Mouse (Mus musculus) G1E (cell line): Measurements from ENCODE around the gene Mia2. TPM values are rescaled to one million over a fixed set of nuclear protein-coding genes. Genes with fewer than 3 reads are reported as not detected.

ENCODE experiments used
- ATAC-seq: 2 replicates; pipeline ENCODE4 v1.8.0; 2016; ENCODE audit warnings: mild to moderate bottlenecking; ENCODE audit not compliant: insufficient number of reproducible peaks, poor library complexity, low FRiP score, severe bottlenecking; ENCODE audit errors: extremely low read depth
- DNase-seq: peaks from one replicate; pipeline ENCODE4 v3.0.0; 2012; ENCODE audit warnings: low spot score
- H3K27me3 ChIP-seq: 2 replicates; pipeline ENCODE4 v1.6.1; 2012; ENCODE audit warnings: mild to moderate bottlenecking, low read length, inconsistent platforms; ENCODE audit not compliant: insufficient read depth
- H3K36me3 ChIP-seq: replicated peaks from 2 replicates; pipeline ENCODE3; 2012; ENCODE audit warnings: mild to moderate bottlenecking, inconsistent platforms
- H3K4me1 ChIP-seq: 2 replicates; pipeline ENCODE4 v1.6.1; 2012; ENCODE audit warnings: low read depth, low read length, inconsistent platforms, mixed read lengths; ENCODE audit not compliant: insufficient read depth
- H3K4me3 ChIP-seq: 2 replicates; pipeline ENCODE4 v1.5.1; 2012; ENCODE audit warnings: low read depth, mild to moderate bottlenecking, inconsistent platforms, low read length, moderate library complexity, mixed read lengths
- H3K9me3 ChIP-seq: replicated peaks from 2 replicates; pipeline ENCODE4 v1.6.1; 2012; ENCODE audit warnings: inconsistent platforms
- CTCF ChIP-seq: IDR thresholded peaks from 2 replicates; pipeline ENCODE4 v1.5.1; 2012; ENCODE audit warnings: low read depth, low read length, inconsistent platforms, mixed read lengths
- GATA1 ChIP-seq: IDR thresholded peaks from 2 replicates; pipeline ENCODE4 v1.6.1; 2012; ENCODE audit warnings: borderline replicate concordance, low read length, inconsistent platforms, mixed read lengths
- GATA2 ChIP-seq: IDR thresholded peaks from 2 replicates; pipeline ENCODE4 v1.6.1; 2012; ENCODE audit warnings: low read depth, low read length, inconsistent platforms, borderline replicate concordance
- POLR2AphosphoS5 ChIP-seq: IDR thresholded peaks from 2 replicates; pipeline ENCODE4 v1.6.1; 2012; ENCODE audit warnings: low read depth, low read length, inconsistent platforms; ENCODE audit not compliant: insufficient replicate concordance
- TAL1 ChIP-seq: conservative IDR thresholded peaks from 2 replicates; pipeline ENCODE4 v1.6.1; 2012; ENCODE audit warnings: low read depth, low read length, inconsistent platforms, mixed read lengths
- polyA plus RNA-seq: library from polyadenylated mRNA; stranded (reverse); fragments of >175 nt; gene quantifications from 2 replicates; pipeline ENCODE4 v1.2.3, GENCODE M21; 2012
- total RNA-seq, 2 experiments: library from RNA; stranded (forward) in 1 of 2; stranded (reverse) in 1 of 2; fragments of 200-1000 nt in 1 of 2; fragments of >200 nt in 1 of 2; fragmentation: Nextera tagmentation in 1 of 2; gene quantifications; 2 replicates each; pipeline ENCODE4 v1.2.3; 2014 to 2017

The Mia2 gene
- total and polyA plus RNA-seq, 3 experiments, result 50.5 to 151 (median 147) TPM

- H3K27me3 ChIP-seq, result no peaks in the 10 kb centered on the region
- DNase-seq (no peak), ATAC-seq (no peak)
- H3K4me3 ChIP-seq, result peak overlapping the region; percentile 79
- H3K4me1 ChIP-seq, result peaks cover 48% of the 10 kb centered on the region
- TF ChIP-seq GATA1 (no peak), GATA2 (no peak), TAL1 (no peak), CTCF (no peak), POLR2AphosphoS5 (no peak)
- H3K9me3 ChIP-seq, result no peaks in the 10 kb centered on the region
- H3K36me3 ChIP-seq, result peaks cover 42% of the 10 kb centered on the region
Measured at GRCm38 (mm10) chr12:59060322-59060721, 35.3 kb upstream of the Mia2 start.

- Histone ChIP-seq H3K4me1 (peaks cover 51% of the 10 kb centered on the region), H3K36me3 (peaks cover 34% of the 10 kb centered on the region), H3K4me3 (peak within 1 kb of the TSS; percentile 79), H3K27me3 (no peaks in the 10 kb centered on the region), H3K9me3 (no peaks in the 10 kb centered on the region)
- DNase-seq (peak; percentile 95), ATAC-seq (peak; percentile 89)
- TF ChIP-seq TAL1, result no peak
- no peak for TF ChIP-seq GATA1
- TF ChIP-seq POLR2AphosphoS5, result no peak
- no peak for TF ChIP-seq CTCF
- TF ChIP-seq GATA2, result no peak
Measured at GRCm38 (mm10) chr12:59060993-59061595, 34.5 kb upstream of the Mia2 start, which contains the start of gene Trappc6b. Trappc6b (minus strand) TSS chr12:59061472.

DNA sequence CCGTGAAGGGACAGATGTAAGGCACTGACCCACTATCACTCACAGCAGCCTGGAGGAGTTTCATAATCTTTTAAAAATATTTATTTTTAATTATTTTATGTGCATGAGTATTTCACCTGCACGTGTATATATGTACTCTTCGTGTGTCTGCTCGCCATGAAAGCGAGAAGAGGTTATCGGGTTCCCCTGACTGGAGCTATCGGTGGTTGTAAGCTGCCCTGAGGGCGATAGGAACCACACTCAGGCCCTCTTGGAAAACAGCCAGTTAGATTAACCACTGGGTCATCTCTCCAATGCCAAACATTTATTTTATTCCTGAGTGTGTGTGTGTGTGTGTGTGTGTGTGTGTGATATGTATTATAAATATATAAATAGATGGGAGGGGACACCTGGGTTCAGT lies 30.8 kb upstream of the Mia2 start:
- no peaks in the 10 kb centered on the region for H3K9me3 ChIP-seq
- ATAC-seq (no peak), DNase-seq (no peak)
- peaks cover 21% of the 10 kb centered on the region for H3K36me3 ChIP-seq
- TF ChIP-seq CTCF (no peak), GATA2 (no peak), POLR2AphosphoS5 (no peak), GATA1 (no peak), TAL1 (no peak)
- H3K4me1 ChIP-seq, result peaks cover 46% of the 10 kb centered on the region
- H3K27me3 ChIP-seq, result no peaks in the 10 kb centered on the region
- H3K4me3 ChIP-seq, result no peak overlapping the region

DNA sequence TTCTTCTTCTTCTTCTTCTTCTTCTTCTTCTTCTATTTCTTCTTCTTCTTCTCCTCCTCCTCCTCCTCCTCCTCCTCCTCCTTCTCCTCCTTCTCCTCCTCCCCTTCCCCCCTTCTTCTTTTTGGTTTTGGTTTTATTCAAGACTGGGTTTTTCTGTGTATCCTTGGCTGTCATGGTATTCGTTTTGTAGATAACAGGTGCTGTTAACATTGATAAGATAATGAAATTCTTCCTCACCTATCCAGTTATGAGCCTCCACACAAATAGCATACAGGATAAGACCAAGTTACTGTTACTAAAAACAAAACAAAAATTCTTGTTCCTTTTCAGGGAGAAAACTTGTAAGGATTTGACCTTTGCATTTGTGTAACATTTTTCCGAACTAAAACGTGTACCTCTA lies 29.8 kb upstream of the Mia2 start:
- DNase-seq, result no peak

GRCm38 (mm10) chr12:59066448-59067077 lies 29.0 kb upstream of the Mia2 start, which contains the start of gene Pnn:
Pnn (plus strand) TSS chr12:59066884.
- Histone ChIP-seq H3K9me3 (no peaks in the 10 kb centered on the region), H3K36me3 (peaks cover 36% of the 10 kb centered on the region), H3K4me3 (peak within 1 kb of the TSS; percentile 85), H3K27me3 (no peaks in the 10 kb centered on the region), H3K4me1 (peaks cover 51% of the 10 kb centered on the region)
- peak; percentile 98 for ATAC-seq
- TF ChIP-seq GATA2, result no peak
- TF ChIP-seq TAL1, result no peak
- no peak for TF ChIP-seq GATA1
- TF ChIP-seq CTCF, result no peak
- TF ChIP-seq POLR2AphosphoS5, result no peak
- peak; percentile 100 for DNase-seq

More for the DNA sequence above, 29.8 kb upstream of the Mia2 start:
- Histone ChIP-seq H3K4me1 (peaks cover 46% of the 10 kb centered on the region), H3K9me3 (no peaks in the 10 kb centered on the region), H3K27me3 (no peaks in the 10 kb centered on the region), H3K4me3 (peak overlapping the region; percentile 85; the same call in 1 of the 2 replicates), H3K36me3 (peaks cover 28% of the 10 kb centered on the region)
- no peak for TF ChIP-seq TAL1
- no peak for TF ChIP-seq GATA2
- no peak for TF ChIP-seq GATA1
- TF ChIP-seq POLR2AphosphoS5, result no peak
- TF ChIP-seq CTCF, result no peak
- no peak for ATAC-seq

- Histone ChIP-seq H3K9me3 (no peaks in the 10 kb centered on the region), H3K4me3 (peak overlapping the region; percentile 85), H3K36me3 (peaks cover 41% of the 10 kb centered on the region), H3K4me1 (peaks cover 50% of the 10 kb centered on the region), H3K27me3 (no peaks in the 10 kb centered on the region)
- no peak for TF ChIP-seq POLR2AphosphoS5
- ATAC-seq, result no peak
- peak; percentile 50 for DNase-seq
Measured at GRCm38 (mm10) chr12:59067095-59067494, 28.5 kb upstream of the Mia2 start.

- no peak for DNase-seq
- Histone ChIP-seq H3K36me3 (peaks cover 51% of the 10 kb centered on the region), H3K27me3 (no peaks in the 10 kb centered on the region), H3K4me1 (peaks cover 54% of the 10 kb centered on the region), H3K4me3 (peak overlapping the region; percentile 28; the same call in 1 of the 2 replicates), H3K9me3 (no peaks in the 10 kb centered on the region)
- ATAC-seq, result no peak
- TF ChIP-seq GATA1 (no peak), TAL1 (no peak), POLR2AphosphoS5 (no peak), GATA2 (no peak), CTCF (no peak)
Measured at GRCm38 (mm10) chr12:59068791-59069190, 26.8 kb upstream of the Mia2 start.
